Mouse (Mus musculus) adrenal gland (tissue): ENCODE measurements around the gene Mllt1.

Experiments used
- intact Hi-C: fragments of 180-260 bp; cut with DNase I; formaldehyde crosslinking; loops from one replicate; pipeline ENCODE4 v1.15.1; 2025
- long read RNA-seq, 2 experiments: library from polyadenylated mRNA; unstranded; transcript quantifications; one replicate each; pipeline ENCODE4 v2.0.0; 2020; ENCODE audit warnings: borderline replicate concordance in 1 of 2; ENCODE audit not compliant: insufficient replicate concordance in 1 of 2

Gene Mllt1
- long read RNA-seq, experiment 1, partial matches to known transcripts, result 0 of 1 reads
- long read RNA-seq, experiment 1, other reads (novel, unspliced or antisense), result 1 of 1 reads
- long read RNA-seq, experiment 2, partial matches to known transcripts, result 0 of 2 reads
- long read RNA-seq, experiment 2, other reads (novel, unspliced or antisense), result 2 of 2 reads

DNA sequence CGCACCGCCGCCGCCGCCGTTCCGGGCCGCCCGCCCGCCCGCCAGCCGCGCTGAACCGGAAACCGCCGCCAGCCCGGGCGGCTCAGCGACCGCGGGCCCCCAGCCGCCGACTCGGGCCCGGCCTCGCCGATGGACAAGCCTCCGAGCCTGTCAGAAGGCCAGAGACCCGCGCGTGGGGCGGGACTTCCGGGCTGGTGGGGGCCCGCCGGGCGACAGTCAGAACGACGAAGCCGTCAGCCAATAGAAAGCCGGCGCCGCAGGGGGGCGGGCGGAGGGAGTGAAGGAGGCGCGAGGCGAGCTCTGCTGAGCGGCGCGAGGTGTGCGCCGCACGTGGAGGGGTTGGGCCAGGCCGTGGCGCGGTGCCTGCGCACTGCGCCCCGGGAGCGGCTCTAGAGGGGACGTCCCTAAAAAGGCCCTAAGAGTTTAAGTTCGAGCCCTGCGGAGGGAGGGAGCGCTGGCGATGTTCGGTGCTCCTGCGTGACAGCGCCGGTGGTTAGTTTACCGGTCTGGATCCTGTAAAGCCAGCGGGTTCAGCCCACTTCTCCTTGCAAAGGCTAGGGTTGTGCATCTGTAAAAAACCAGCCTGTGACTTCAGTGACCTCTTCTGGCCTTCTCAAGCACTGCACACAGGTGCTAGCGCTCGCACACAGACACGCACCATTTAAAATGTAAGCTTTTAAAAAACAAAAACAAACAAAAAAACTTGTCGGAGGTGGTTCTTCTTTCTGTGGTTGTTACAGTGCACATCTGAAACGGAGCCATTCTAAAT is at the start of gene Mllt1:
TSS of gene Mllt1 (minus strand) at position 53 of the 769 bp plus-strand sequence.
- intact Hi-C loops, result loop anchor here (5.0 kb wide), 1 partner anchor 38 kb away; no protein-coding TSS in a partner anchor

DNA sequence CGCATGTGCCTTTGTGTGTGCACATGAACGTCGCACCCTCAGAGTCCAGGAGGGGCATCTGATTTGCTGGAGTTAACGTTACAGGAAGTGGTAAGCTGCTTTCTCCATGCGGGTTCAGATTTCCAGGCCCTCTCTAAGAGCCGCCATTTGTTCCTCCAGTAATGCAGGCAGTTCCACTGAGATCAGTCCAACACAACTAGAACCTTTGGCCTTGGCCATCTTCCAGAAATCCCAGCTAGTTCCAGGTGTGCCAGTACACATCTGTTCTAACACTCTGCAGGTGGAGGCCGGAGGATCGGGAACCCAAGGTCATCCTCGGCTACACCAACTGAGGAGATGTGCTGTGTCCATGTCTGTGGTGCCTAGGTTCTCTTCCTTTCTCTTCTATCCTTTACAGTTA is 49.7 kb upstream of the Mllt1 start:
- intact Hi-C loops, result no loop called here

DNA sequence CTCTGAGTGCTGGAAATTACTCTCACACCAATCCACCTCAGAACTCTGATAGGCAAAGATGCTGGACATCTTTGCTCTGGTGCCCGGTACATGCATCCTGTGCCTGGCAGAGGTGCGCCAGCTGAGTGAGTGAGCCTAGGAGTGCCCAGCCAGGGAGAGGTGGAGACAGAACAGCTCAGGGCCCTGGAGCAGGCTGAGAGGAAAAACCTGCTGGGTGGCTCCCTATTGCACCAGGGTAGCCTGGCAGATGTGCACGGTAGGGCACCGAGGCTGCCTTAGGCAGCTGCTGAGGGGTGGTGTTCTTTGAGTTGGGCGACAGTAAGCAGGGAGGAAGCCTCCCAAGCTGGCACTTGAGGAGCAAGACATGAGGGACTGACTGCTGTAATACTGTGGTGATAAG is 46.8 kb upstream of the Mllt1 start, which contains the start of gene Acer1:
TSS of gene Acer1 (minus strand) at position 114 of the 400 bp plus-strand sequence.
- intact Hi-C loops, result no loop called here

GRCm38 (mm10) chr17:56981049-56981448 is 45.8 kb upstream of the Mllt1 start:
- intact Hi-C loops, result no loop called here

GRCm38 (mm10) chr17:56979524-56979923 is 44.3 kb upstream of the Mllt1 start:
- intact Hi-C loops, result no loop called here

DNA sequence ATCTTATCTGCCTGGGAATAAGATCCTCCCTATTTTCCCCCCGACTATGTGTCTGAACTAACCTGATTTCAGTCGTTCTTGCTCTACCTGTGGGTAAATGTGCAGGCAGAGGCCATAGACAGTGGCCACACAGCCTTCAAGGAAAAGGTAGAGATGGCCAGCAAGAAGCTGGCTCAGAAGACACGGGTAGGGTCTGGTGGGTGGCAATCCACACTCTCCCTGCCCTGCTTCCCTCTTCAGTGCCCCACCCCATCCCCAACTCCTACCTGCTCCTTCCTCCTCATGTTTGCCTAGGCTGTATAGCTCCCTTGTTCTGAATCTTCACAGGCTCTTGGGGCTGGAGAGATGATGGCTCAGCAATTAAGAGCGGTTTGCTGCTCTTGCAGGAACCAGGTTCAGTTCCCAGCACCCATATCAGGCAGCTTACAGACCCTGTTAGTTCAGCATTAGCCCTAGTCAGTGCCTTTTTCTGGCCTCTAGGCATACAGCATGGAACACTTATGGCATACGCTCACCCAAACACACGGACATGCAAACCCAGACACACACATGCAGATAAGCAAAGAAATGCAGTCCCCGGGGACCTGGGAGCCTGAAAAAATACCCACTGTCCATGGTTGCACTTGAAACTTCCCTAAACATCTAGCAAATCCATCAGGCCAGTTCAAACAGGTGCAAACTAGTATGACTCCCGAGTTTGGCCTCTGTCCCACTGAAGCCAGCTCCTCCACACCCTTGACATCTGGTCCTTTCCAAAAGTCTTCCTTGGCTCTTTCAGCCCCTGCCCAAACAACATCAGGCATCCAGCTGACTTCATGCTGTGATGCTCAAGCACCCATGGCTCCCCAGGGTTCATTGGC is 41.5 kb upstream of the Mllt1 start:
- intact Hi-C loops, result no loop called here

GRCm38 (mm10) chr17:56975391-56975790 is 40.2 kb upstream of the Mllt1 start:
- intact Hi-C loops, result no loop called here

GRCm38 (mm10) chr17:56974708-56975240 is 39.6 kb upstream of the Mllt1 start:
- intact Hi-C loops, result no loop called here

GRCm38 (mm10) chr17:56973956-56974707 is 38.9 kb upstream of the Mllt1 start:
- intact Hi-C loops, result no loop called here

- intact Hi-C loops, result no loop called here
Measured at GRCm38 (mm10) chr17:56970081-56970480, 34.9 kb upstream of the Mllt1 start.

GRCm38 (mm10) chr17:56969321-56969720 is 34.1 kb upstream of the Mllt1 start:
- intact Hi-C loops, result no loop called here

DNA sequence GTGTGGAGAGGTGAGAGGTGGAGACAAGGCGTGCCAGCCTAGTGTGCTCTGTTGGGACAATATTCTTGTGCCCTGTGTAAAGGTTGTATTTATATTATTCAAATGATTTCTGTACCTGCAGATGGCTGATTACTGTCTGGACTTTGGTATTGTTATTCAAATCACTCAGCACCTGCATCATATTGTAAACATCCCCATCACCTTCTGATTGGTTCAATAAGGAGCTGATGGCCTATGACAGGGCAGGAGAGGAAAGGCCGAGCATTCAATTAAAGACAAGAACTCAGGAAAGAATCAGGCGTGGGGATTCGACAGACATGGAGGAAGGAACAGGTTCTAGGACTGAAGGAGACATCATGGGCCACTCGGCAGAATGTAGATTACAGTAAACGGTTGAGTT is 28.4 kb upstream of the Mllt1 start:
- intact Hi-C loops, result no loop called here

GRCm38 (mm10) chr17:56962642-56963405 is 27.6 kb upstream of the Mllt1 start:
- intact Hi-C loops, result no loop called here

- intact Hi-C loops, result no loop called here
Measured at GRCm38 (mm10) chr17:56961880-56962279, 26.7 kb upstream of the Mllt1 start.

DNA sequence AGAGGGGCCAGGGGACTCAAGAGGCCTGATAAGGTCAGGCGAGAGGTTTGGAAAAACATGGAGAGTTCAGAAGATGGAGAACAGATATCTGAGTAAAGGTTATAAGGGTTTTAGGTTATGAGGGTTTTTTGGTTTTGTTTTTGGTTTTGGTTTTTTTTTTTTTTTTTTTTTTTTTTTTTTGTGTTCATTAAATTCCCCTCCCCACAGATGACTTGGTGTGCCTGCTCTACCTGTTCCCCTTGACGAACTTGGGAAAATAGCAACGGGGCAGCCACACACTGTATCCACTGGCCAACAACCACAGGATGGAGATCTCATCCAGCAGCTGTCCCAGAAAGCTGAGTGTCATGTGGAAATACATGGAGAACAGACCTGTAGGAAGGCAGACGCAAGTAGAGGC is 23.5 kb upstream of the Mllt1 start:
- intact Hi-C loops, result no loop called here

DNA sequence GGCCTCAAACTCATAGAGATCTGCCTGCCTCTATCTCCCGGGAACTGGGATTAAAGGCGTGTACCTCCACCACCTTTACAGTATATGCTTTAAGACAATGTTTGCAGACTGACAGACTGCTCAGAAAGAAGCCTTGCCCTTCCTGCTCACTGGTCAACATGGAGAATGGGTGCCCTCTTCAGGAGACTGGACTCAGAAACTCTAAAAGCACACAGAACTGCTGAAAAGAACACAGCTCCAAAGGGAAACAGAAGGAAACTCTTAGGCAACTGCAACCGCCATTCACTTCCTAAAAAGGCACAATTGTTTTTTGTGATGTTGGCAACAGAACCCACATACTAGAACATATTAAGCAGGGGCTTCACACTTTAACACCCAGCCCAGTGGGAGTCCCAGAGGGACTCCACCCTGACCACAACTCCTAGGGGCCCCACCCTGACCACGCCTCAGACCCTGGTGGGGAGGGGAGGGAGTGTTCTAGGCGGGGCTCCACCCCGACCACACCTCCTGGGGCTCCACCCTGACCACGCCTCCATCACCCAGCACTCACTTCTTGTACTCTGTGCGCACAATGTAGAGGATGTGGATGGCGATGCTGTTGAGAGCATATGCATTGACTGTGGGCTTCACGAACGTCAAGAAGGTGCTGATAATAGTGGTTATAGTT is 22.7 kb upstream of the Mllt1 start:
- intact Hi-C loops, result no loop called here

GRCm38 (mm10) chr17:56954871-56955270 is 19.7 kb upstream of the Mllt1 start:
- intact Hi-C loops, result loop anchor here (5.0 kb wide), 2 partner anchors 58 to 148 kb away; no protein-coding TSS in a partner anchor

- intact Hi-C loops, result loop anchor here (5.0 kb wide), 2 partner anchors 55 to 145 kb away; no protein-coding TSS in a partner anchor
Measured at GRCm38 (mm10) chr17:56952639-56953038, 17.4 kb upstream of the Mllt1 start.

DNA sequence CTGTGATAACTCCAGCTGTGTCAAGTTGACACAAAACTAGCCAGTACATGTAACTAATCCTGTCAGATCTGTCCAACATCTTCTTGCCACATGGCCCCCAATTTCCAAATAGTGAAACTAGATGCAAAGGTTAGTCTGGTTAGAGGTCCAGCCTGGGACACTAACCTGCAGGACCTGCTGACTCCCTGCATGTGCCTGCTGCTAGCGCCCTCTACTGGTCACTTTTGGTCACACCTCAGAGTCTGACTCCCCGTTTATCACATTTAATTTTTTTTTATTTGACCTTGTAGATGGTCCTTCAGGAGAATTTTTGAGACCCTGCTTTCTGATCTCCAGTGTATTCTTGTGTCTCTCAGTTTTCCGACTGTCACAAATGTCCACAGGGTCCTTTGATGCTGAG is 15.7 kb upstream of the Mllt1 start:
- intact Hi-C loops, result loop anchor here (5.0 kb wide), 2 partner anchors 54 to 144 kb away; no protein-coding TSS in a partner anchor
